Mouse (Mus musculus) adipocyte (in vitro differentiated cells): ENCODE results near the gene Hdac7.

ENCODE experiments used
- DNase-seq: peaks from one replicate; pipeline ENCODE4 v3.0.0-alpha.2; 2016; ENCODE audit warnings: low spot score

The Hdac7 gene

GRCm38 (mm10) chr15:97854551-97854950 lies 10.2 kb upstream of the Hdac7 start:
- DNase-seq = no peak

DNA sequence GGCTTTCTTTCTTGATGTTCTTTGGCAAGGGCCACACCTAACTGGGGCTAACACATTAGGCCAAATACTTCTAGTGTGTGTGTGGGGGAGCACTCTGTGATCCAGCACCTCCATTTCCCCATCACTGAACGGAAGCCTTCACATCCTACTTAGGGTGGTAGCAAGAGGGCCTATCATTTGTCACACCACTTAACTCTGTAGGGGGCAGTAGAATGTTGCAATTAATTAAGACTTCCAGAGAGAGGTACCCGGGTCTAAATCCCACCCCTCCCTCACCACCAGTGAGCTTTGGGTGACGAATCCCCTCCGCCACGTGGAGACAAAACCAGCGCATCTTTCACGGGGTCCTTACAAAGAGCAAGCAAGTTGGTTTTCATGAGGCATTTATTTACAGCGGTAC lies 9.8 kb upstream of the Hdac7 start:
- DNase-seq = no peak

GRCm38 (mm10) chr15:97852291-97852690 lies 8.0 kb upstream of the Hdac7 start:
- no peak for DNase-seq

- DNase-seq = no peak
Observed at GRCm38 (mm10) chr15:97851011-97851410, 6.7 kb upstream of the Hdac7 start.

GRCm38 (mm10) chr15:97850441-97850840 lies 6.1 kb upstream of the Hdac7 start:
- peak; percentile 50 for DNase-seq

DNA sequence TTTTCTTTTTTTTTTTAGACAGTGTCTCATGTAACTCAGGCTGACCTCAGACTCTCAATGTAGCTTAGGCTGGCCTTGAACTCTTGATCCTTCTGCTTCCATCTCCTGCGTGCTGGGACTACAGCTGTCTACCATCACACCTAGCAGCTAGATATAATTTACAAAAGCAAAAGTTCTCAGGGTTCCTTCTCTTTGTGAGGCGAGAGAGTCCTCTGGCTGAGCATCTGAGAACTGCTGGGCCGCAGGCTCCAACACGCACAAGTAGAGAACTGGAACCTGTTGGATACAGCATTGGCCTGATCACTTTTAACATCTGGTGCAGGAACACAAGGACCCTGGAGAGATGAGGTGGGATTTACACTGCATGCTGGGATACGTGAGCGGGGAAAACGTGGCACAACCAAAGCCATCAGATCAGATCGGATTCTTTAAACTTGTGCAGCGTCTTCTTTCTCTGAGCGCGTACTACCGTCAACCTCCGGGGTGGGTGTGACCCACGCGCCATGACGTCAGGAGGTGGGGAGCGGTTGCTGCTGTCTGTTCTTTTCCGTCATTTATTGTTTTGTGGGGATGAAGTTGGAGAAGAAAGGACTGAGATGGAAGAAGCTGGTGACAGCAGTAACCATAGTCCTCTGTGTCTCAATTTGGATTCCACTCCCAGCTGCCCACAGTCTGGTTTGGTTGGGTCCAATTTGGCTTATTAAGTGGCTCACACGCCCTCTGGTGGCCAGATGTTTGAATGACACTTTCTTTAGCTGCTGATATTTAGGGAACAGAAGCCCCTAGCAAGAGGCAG lies 5.0 kb upstream of the Hdac7 start:
- DNase-seq = peak; percentile 97

GRCm38 (mm10) chr15:97847866-97848265 lies 3.6 kb upstream of the Hdac7 start:
- DNase-seq = no peak

DNA sequence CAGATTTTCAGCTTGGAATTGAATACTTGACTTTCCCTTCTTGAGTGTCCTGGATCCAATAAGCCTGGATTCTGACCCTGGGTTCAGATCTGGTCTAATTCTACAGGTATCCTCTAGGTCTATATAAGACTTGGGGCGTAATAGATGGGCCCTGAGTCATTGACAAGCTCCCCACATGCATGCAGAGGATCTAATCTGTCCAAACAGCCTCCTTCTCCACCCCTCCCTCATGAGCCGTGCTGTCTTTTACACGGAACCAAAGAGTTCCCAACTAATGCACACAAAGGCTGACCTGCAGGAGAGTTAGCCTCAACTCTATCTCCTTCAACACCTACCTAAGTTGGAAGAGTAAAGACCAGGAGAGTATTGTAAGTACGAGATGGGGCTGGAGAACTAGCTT lies 3.0 kb upstream of the Hdac7 start:
- DNase-seq = no peak

DNA sequence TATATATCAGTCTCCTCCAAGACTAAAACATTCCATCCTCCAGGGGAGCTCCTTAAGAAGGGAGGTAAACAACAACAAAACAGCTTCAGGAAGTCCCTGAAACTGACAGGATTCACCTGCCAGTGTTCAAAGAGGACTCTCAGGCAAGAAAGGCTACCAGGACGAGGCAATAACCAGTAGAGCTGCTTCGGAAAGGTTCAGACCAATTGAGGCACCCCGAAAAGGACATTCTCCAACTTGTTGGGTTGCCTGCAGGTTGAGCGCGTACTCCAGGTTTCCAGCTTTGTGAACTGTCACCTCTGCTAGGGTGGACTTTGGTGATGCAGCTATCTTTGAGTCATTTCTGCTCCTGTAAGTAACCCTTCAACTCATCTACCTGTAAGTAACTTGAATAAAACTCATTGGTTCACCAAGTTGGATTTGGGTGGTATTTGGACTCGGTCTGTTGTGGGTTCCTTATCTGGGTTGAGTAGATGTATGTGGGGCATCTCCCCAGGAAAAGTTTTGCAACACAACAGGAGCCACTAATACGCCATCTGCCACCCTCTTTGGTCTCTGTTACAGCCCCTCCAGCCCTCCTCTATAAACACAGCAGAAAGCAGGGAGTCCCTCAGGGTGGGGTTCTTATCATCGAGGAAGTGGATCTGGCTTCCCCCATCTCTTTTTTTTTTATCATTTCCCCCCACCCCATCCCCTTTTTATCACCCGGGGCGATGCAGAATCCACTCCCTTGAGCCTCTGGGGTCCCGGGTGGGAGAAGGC lies 2.0 kb upstream of the Hdac7 start:
- no peak for DNase-seq

DNA sequence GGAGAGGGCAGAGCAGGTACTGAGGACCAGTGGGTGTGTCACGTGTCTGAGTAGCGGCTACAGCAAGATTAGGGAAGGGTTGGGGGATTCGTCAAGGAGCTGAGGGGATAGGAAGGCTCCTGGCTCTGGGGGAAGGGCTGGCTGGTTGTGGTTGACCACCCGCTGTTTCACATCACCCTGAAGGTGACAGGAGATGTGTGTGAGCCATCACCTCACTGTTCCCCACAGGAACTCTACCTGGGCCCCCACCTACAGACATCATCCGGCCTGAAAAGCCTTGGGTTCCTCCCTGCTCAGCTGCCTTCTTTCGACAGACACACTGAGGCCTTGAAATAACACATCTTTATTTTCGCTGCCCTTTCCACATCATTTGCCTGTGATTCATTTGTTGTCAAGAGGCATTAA lies 1.1 kb downstream of the Hdac7 start:
- no peak for DNase-seq

DNA sequence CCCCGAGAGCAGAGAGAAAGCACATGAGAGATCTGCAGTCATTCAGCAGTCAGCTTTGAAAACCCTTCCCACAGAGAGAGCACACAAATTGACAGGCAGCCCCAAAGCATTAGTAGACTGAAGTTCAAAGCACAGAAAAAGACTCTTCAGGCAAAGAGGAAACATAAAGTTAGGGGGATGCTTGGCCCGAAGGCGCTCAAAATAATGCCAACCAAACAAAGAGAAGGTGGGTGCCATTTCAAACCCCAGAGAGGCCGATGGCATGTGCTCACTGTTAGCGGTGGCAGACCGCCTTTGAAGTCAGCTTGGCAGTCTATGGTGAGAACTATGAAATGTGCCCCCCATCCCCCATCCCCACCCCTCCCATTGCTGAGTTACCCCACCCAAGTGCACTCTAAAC lies 2.2 kb downstream of the Hdac7 start:
- no peak for DNase-seq

DNA sequence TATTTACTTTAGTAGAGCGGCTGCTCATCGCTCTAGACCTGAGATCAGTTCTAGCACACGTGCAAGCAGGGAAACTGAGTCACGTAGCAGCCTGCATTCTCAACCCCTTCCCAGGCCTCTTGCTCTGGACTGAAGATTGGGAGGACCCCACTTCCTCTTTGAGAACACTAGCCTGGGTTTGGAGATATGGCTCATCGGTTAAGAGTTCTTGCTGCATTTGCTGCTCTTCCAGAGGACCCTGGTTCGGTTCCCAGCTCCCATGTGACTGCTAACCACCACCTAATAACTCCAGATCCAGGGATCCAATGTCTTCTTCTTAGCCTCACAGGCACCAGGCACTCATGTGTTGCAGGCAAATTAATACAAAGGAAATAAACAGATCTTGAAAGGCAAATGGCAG lies 2.9 kb downstream of the Hdac7 start:
- DNase-seq = no peak

DNA sequence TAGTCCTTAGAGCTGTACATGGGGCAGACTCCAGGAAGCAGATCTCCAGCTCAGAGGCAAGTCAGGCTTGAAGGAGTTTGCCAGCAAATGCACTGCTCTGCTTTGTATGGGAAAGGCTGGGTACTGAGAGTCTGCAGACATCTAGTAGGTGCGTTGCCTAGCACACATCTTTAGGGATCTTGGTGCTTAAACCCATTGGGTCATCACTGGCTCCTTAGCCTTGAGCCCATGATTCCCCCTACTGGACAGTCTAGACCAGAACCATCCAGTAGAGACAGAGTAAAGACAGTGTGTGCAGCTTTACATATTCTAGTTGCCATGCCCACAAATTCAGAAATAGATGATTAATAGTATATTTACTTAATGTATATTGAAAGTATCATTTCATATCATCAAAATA lies 3.5 kb downstream of the Hdac7 start:
- DNase-seq = no peak

DNA sequence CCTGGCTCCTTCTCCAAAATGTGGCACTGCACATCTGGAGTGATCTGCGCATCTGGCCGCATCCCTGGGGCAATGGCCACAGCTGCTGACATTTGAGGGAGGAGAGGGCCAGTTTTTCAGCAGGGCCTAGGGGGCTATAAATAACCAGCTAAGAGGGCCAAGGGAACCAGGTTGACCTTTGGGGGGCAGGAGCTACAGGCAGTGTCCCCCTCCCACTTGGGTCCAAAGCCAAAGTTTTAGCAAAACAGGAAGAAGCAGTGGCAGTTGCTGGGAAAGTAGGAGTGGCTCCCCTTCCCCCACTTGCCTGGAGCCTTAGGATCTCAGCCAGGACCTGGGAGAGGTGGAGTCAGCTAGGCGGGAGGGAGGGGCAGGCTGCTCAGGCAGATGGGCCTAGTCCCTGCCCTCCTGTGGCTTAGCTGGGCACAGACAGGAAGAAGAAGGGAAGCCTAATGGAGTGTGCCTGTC lies 4.3 kb downstream of the Hdac7 start:
- DNase-seq = peak; percentile 95

DNA sequence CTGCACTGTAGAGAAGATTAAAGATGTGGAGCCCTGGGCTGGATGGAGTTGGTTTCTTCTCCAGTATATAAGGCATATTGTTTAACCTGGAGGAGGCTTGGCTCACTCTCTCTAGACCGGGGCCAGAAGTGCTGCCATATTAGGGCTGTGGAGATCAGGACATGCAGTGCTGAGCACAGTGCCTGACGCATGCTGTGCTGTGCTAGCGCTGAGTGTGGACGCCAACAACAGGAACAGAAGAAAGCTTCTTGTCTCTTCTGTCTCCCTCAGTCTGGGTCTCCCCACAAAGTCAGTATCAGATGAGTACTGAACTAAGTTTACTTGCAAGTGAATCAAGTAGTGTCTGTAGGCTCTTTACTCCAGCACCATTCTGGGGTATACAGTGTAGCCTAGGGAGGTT lies 4.8 kb downstream of the Hdac7 start:
- DNase-seq = peak; percentile 18

GRCm38 (mm10) chr15:97839012-97839411 lies 5.3 kb downstream of the Hdac7 start:
- no peak for DNase-seq

DNA sequence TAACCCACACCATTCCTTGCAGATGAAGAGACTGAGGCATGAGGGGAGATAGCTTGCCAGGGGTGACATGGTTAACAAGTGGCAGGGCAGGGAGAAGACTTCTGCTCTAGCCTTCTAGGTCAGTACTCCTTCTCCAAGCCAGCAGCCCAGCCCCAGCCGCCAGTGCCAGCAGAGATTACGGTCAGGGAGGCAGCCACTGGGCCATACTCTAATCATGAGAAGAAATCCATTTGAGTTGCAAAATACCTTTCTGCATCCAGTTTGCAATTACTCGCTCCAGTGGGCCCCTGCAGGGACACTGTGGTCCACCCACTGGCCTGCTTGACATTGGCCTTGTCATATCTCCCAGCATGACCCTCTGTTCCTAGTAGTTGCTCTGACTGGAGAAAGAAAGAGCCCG lies 5.9 kb downstream of the Hdac7 start:
- peak; percentile 62 for DNase-seq

GRCm38 (mm10) chr15:97837491-97838061 lies 6.7 kb downstream of the Hdac7 start:
- peak; percentile 40 for DNase-seq

DNA sequence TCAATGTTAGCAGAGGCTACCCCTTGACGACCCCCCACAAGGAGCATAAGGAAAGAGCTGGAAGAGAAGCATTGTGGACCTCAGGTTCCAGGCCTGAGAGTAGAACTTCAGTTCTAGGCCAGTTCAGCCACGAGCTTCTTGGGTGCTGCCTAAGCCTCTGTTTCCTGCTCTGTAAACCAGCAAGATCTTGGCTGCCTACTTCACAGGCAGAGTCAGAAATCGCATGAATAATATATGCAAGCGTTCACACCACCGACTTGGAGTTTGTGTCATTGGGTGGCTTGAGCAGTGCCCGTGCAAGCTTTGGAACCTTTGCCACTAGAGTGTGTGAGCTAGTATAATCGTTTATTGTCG lies 7.4 kb downstream of the Hdac7 start:
- DNase-seq = no peak

DNA sequence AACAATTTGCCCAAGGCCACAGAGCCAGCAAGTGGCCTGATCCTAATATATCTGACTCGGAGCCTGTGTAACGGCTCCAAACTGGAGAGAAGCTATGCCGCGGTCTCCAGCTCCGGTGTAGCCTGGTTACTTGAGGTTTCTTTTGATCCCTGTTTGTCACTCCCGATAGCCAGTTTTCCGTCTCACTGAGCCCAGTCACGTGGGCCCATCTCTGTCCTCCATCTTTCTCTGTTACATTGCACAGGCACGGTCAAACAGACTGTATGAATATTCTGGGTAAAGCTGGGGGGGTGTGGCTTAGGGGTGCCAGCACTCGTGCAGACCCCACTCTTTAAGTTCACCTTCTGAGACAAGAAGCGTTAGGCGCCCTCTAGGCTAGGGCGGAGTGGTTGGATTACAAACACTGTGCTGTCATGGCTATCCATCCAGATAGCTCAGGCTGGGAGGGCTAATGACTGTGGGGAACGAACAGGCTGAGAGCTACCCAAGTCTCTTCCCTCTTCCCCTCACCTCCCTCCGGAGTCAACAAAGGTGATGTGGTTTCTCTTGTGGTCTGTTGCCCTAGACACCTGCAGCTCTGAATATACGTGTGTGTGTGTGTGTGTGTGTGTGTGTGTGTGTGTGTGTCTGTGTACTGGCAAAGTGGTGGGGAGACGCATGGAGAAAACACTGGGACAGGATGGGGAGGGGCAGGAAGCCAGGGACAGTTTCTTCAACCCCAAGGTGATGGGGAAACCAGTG lies 8.0 kb downstream of the Hdac7 start:
- DNase-seq = no peak

DNA sequence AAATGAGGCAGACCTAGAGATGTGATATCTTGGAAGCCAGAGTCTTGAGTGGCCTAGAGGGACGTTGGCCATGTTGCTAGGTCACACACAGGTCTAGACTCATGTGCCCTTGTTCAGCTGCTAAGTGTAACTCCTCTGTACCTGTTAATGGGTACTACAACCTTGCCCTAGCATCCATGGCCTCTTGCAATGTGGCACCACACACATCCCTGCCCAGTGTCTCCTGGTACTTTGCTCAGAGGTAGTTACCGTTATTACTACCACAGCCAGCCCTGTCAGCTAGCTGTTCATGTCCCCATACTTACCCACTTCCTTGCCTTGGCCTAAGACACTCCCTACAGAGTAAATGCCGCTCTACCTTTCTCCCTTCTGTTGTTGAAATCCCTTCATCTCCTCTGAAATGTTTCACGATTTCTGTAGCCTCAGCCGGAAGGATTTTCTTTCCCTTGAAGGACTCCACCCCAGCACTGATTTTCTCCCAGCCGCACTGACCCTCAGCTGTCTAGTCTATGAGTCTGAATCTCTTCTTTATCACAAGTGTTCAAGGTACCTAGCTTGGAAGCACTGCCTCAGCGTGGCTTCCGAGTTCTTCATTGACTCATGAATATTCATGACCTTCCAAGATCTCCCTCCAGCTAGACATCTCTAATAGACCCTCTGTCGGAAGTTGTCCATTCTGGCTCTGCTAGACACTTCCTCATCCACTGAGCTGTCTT lies 11.4 kb downstream of the Hdac7 start:
- no peak for DNase-seq
